Mouse (Mus musculus) embryonic facial prominence, embryonic 13.5 days (tissue): ENCODE data around the gene Arl11. TPM values are rescaled to one million over a fixed set of nuclear protein-coding genes. Genes with fewer than 3 reads are reported as not detected.
A peak's percentile ranks its signal among the peaks of the same experiment; 100 is the strongest.

ENCODE experiments used
- ATAC-seq: fragments of 200-750 bp; cut with Nextera tagmentation; 2 replicates; pipeline ENCODE4 v1.8.0; 2017; ENCODE audit warnings: low read depth; ENCODE audit not compliant: insufficient number of reproducible peaks, insufficient read depth, low FRiP score, low TSS enrichment
- H3K27ac ChIP-seq: fragments of 300-500 bp; sonication (generic); 2 replicates; pipeline ENCODE4 v1.5.1; 2015; ENCODE audit warnings: moderate library complexity, mild to moderate bottlenecking, inconsistent platforms
- H3K27me3 ChIP-seq: fragments of 300-500 bp; sonication (generic); 2 replicates; pipeline ENCODE4 v1.6.1; 2015; ENCODE audit warnings: mild to moderate bottlenecking, inconsistent platforms
- H3K36me3 ChIP-seq: fragments of 300-500 bp; sonication (generic); 2 replicates; pipeline ENCODE4 v1.6.1; 2015; ENCODE audit warnings: mild to moderate bottlenecking, inconsistent platforms
- H3K4me1 ChIP-seq: fragments of 300-500 bp; sonication (generic); 2 replicates; pipeline ENCODE4 v1.6.1; 2015; ENCODE audit warnings: inconsistent platforms
- H3K4me2 ChIP-seq: fragments of 300-500 bp; sonication (generic); 2 replicates; pipeline ENCODE4 v1.6.1; 2015; ENCODE audit warnings: moderate library complexity, mild to moderate bottlenecking, inconsistent platforms
- H3K4me3 ChIP-seq: fragments of 300-500 bp; sonication (generic); 2 replicates; pipeline ENCODE4 v1.5.1; 2015; ENCODE audit warnings: mild to moderate bottlenecking, inconsistent platforms
- H3K9ac ChIP-seq: fragments of 300-500 bp; sonication (generic); 2 replicates; pipeline ENCODE4 v1.6.1; 2015; ENCODE audit warnings: mild to moderate bottlenecking, inconsistent platforms
- H3K9me3 ChIP-seq: fragments of 300-500 bp; sonication (generic); 2 replicates; pipeline ENCODE4 v1.6.1; 2016; ENCODE audit warnings: inconsistent platforms
- WGBS: fragments of 180-500 bp; shearing (Covaris S2); methylation state at CpG from one replicate; pipeline ENCODE4 v1.1.7; 2015; ENCODE audit warnings: mixed read lengths; 5-methylcytosine and 5-hydroxymethylcytosine counted together
- polyA plus RNA-seq: library from polyadenylated mRNA; unstranded; fragments of >200 nt; fragmentation: Nextera tagmentation; extraction: Ambion mirVana; gene quantifications from 2 replicates; pipeline ENCODE4 v1.2.1, GENCODE M21; 2015

Arl11 gene
- polyA plus RNA-seq: 0.65 and 0.69 TPM in 2 replicates

DNA sequence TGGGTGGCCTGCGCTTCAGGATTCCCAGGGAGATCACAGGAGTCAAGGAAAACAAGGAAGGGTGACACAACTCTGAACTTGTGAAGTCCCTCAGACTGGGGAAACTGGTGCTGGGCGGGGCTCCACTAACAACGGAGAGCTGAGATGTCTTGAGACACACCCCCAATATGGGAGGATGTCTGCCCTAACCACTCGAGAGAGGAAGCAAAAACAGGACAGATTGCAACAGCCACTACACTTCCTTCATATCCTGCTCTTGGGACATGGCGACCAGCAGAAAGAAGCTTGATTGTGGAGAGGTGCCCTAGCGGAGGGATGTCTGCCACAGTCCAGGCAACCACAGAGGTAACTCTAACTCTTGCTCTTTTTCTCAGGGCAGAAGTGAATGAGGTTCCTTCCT lies at the start of gene Arl11:
TSS of gene Arl11 (plus strand) at position 161 of the 400 bp plus-strand sequence.
- no peak within 1 kb of the TSS for H3K4me3 ChIP-seq
- H3K27ac ChIP-seq: peak within 1 kb of the TSS; percentile 62
- 66% methylated on average over 6 of the region's 6 CpGs for WGBS
- H3K4me2 ChIP-seq: no peak within 1 kb of the TSS
- no peak within 1 kb of the TSS; the same call in 1 of the 2 replicates for H3K9ac ChIP-seq
- no peaks in the 10 kb centered on the region for H3K36me3 ChIP-seq
- H3K9me3 ChIP-seq: no peaks in the 10 kb centered on the region
- no peak for ATAC-seq
- peaks cover 22% of the 10 kb centered on the region for H3K4me1 ChIP-seq
- H3K27me3 ChIP-seq: no peaks in the 10 kb centered on the region

DNA sequence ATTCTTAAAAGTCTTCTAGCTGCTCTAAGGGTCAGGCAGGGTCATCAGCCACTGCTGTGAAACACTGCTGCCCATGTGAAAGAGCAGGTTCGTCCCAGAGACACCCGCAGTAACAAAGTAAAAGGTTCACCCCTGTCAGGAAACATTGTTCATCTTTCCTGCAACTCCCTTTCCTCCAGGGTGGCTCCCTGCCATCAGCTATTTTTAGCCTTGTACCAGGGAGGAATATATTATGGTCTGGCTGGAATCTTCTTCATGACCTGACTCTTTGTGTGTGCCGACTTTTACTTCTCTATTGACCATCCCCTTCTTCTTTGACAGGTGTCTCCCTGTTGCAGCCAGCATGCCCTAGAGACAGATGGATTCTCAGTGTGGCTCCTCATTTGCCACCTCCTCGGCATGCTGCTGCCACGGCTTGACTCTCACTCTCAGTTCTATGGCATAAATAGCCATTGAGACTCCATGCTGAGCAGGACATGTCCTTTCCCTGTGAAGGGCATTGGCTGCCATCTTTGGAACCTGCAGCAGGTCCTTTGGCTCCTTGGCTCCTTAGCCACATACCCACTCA lies 41.6 kb upstream of the Arl11 start:
- Histone ChIP-seq H3K4me2 (no peak overlapping the region), H3K4me1 (no peaks in the 10 kb centered on the region), H3K9ac (no peak overlapping the region), H3K36me3 (no peaks in the 10 kb centered on the region), H3K27me3 (peaks cover 14% of the 10 kb centered on the region), H3K4me3 (no peak overlapping the region), H3K27ac (no peak overlapping the region), H3K9me3 (no peaks in the 10 kb centered on the region)
- no peak for ATAC-seq
- 63% methylated on average over 5 of the region's 5 CpGs for WGBS

DNA sequence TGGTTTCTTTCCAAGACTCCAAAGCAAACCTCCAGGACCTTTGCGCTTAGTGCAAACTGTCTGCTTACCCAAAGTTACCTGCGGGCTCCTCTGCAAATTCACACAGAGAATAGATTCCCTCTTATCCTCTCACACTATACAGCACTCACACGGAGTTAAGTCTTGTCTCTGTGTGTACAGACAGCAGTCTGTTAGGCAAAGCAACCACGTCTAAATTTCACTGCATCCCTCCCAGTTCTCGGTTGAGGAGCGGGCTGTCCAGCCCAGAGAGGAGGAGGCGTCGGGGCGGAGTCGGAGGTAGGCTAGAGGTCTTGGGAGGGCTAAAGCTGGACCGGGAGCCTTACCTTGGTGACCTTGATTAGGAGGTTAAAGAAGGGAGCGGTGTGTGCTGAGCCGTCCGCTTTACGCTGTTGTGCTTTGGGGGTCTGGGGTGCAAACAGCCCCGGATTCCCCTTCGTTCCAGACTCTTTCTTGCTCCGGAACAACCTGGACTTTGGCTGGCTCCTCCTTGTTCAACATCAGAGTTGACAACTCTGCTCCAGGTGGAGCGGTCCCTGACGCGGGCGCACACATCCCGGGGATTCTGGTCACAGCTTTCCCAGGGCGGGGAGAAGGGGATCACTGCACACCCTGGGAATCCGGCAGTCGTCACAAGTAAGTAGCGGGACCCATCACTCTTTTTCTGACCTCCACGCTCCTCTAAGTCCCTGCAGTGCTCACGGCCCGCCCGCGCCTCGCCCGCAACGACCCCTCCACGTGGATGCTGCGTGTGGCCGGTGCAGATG lies 34.9 kb upstream of the Arl11 start:
- no peaks in the 10 kb centered on the region for H3K9me3 ChIP-seq
- H3K27ac ChIP-seq: no peak overlapping the region
- WGBS: 7% methylated on average over 38 of the region's 38 CpGs
- H3K27me3 ChIP-seq: peaks cover 50% of the 10 kb centered on the region
- H3K36me3 ChIP-seq: no peaks in the 10 kb centered on the region
- peak overlapping the region; percentile 58 for H3K4me2 ChIP-seq
- H3K4me3 ChIP-seq: peak overlapping the region; percentile 33
- peaks cover 10% of the 10 kb centered on the region for H3K4me1 ChIP-seq
- ATAC-seq: no peak
- H3K9ac ChIP-seq: peak overlapping the region; percentile 38

DNA sequence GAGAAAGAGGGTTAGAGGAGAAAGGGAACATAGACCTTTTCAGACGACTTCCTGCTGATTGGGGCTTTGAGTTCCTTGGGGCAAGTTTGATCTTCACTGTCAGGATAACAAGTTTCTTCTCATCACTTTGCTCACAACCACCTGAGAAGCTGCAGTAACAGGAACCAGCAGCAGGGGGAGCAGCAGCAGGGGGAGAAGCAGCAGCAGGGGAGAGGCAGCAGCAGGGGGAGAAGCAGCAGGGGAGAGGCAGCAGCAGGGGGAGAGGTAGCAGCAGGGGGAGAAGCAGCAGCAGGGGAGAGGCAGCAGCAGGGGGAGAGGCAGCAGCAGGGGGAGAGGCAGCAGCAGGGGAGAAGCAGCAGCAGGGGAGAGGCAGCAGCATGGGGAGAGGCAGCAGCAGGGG lies 32.3 kb upstream of the Arl11 start:
- H3K27ac ChIP-seq: no peak overlapping the region
- no peak for ATAC-seq
- no peak overlapping the region for H3K9ac ChIP-seq
- H3K4me1 ChIP-seq: peaks cover 10% of the 10 kb centered on the region
- no peak overlapping the region for H3K4me2 ChIP-seq
- H3K4me3 ChIP-seq: no peak overlapping the region
- WGBS: 29% methylated on average over 1 of the region's 1 CpGs
- no peaks in the 10 kb centered on the region for H3K36me3 ChIP-seq
- no peaks in the 10 kb centered on the region for H3K9me3 ChIP-seq
- peaks cover 44% of the 10 kb centered on the region for H3K27me3 ChIP-seq

DNA sequence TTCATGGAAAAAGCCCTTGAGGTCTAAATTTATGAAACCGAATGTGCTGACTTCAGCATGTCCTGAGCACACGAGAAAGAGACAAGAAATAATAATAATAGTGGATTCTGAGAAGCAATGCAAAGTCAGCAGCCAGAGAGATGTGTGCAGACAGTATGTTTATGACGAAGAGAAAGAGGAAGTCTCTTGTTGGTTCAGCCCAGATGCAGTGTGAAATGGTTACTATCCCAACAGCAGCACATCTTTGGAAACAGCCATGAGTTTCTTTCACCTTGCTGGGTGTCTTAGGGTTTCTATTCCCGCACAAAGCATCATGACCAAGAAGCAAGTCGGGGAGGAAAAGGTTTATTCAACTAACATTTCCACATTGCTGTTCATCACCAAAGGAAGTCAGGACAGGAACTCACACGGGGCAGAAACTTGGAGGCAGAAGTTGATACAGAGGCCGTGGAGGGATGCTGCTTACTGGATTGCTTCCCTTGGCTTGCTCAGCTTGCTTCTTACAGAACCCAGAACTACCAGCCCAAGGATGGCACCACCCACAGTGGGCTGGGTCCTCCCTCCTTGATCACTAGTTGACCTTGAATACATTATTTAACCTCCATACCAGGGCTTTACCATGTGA lies 30.8 kb upstream of the Arl11 start:
- WGBS: 80% methylated on average over 7 of the region's 7 CpGs
- Histone ChIP-seq H3K36me3 (no peaks in the 10 kb centered on the region), H3K9me3 (no peaks in the 10 kb centered on the region), H3K27ac (no peak overlapping the region), H3K4me3 (no peak overlapping the region), H3K27me3 (peaks cover 31% of the 10 kb centered on the region), H3K4me2 (no peak overlapping the region), H3K9ac (no peak overlapping the region), H3K4me1 (peaks cover 10% of the 10 kb centered on the region)
- ATAC-seq: no peak

DNA sequence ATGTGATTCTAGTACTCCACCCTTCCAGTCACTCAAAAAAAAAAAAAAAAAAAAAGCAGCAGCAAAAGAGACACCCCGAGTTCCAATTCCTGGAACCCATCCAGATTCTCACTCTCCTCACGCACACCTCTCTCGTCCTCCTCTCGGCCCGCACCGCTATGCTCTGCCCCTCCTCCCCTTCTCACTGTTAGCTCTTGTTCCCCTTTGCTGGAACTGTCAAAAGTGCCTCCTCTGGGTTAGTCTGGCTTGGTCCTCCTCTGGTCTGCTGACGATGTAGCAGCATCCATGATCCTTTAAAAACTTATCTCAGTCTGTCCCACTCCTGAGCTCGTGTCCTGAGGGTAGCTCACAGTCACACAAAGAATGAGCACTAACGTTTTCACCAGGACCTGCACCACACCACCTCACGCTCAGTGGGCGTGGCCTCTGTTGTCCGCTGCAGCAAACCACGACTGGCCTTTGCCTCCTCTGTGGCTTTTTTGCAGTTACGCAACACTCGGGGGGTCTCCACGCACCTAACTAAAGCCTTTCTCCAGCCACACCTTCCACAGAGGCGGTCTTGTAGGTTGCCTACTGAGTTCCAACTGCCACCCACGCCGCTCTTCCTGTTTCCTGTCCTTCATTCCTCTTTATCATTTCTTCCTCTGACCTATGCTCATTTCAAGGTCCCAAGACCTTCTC lies 20.8 kb upstream of the Arl11 start:
- ATAC-seq: no peak
- Histone ChIP-seq H3K27ac (no peak overlapping the region), H3K4me1 (no peaks in the 10 kb centered on the region), H3K4me3 (no peak overlapping the region), H3K9ac (no peak overlapping the region), H3K36me3 (no peaks in the 10 kb centered on the region), H3K9me3 (no peaks in the 10 kb centered on the region), H3K27me3 (no peaks in the 10 kb centered on the region), H3K4me2 (no peak overlapping the region)
- 73% methylated on average over 19 of the region's 19 CpGs for WGBS

DNA sequence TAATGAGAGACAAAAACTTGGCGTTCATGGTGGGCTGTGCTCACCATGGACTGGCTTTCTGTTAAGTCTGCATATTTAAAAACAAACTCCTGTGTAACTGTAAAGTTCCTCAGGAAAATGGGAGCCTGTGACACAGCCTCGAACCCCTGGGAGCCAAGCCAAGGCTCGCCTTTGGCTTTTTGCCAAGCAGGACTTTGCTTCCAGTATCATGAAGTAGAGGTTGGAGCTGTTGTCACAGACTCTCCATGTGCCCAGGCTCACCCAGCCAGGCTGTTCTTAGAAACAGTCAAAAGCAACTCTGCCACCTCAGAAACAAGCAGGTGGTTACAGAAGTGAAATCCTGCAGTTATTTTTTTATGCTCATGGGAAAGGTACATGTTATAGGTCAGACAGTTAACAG lies 18.9 kb upstream of the Arl11 start:
- Histone ChIP-seq H3K4me1 (no peaks in the 10 kb centered on the region), H3K36me3 (no peaks in the 10 kb centered on the region), H3K9ac (no peak overlapping the region), H3K27ac (no peak overlapping the region), H3K4me2 (no peak overlapping the region), H3K9me3 (no peaks in the 10 kb centered on the region), H3K27me3 (no peaks in the 10 kb centered on the region), H3K4me3 (no peak overlapping the region)
- WGBS: 58% methylated on average over 3 of the region's 3 CpGs
- no peak for ATAC-seq

DNA sequence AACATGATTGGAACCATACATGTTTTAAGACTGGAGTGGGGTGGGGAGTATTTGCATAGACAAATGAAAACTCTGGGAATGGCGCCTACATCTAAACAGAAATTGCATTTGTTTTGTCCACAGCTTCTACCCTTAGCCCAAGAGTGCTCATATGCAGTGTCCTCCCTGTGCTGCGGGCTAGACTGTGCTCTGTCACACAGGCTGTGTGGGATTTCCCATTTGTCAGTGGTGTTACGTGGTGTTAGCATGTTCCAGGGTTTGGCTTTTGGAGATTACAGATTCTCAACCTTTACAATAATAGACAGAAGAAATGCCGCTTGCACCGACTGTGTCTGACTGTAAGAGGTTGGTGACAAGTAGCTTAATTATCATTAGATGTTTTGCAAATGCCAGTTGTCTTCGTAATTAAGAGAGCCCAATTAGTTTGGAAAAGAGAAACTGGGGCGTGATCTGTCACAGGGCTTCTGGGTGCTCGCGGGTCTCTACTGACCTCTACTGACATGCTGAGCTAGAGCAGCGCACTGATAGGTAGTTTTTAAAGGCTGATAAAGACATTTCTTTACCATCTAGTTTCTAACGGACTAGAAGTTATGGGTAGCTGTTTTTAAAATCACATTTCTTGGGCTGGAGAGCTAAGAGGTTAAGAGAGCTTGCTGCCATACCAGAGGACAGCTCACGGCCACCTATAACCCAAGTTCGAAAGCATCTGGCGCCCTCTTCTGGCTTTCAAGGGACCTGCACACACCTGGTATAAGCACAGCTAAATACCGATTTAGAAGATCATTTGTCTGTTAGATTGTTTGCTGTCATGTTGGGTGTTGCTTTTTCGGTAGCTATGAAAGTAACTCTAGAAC lies 15.4 kb upstream of the Arl11 start:
- peak overlapping the region; percentile 27 for H3K4me2 ChIP-seq
- H3K9me3 ChIP-seq: no peaks in the 10 kb centered on the region
- no peaks in the 10 kb centered on the region for H3K36me3 ChIP-seq
- H3K4me1 ChIP-seq: 0 out of 2 replicates have a peak, but pooled peaks cover 5% of the 10 kb centered on the region
- no peaks in the 10 kb centered on the region for H3K27me3 ChIP-seq
- no peak overlapping the region for H3K4me3 ChIP-seq
- WGBS: 45% methylated on average over 16 of the region's 16 CpGs
- H3K27ac ChIP-seq: no peak overlapping the region
- no peak overlapping the region for H3K9ac ChIP-seq
- ATAC-seq: no peak

DNA sequence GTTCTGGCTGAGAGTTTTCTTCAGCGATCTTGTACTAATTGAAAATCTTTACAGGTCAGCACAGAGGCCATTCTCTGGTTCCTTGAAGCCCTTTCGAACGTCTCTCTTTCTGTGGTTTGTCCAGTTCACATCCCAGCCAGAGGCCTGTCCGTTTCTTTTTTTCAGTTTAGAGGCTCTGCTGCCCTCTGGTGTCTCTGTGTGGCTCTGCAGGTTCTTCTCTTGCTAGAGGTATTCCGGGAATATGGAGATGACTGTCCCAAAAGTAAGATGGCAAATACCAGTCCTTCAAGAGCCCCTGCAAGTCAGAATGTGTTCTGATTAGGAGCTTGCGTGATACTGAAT lies 14.8 kb upstream of the Arl11 start:
- Histone ChIP-seq H3K9me3 (no peaks in the 10 kb centered on the region), H3K36me3 (no peaks in the 10 kb centered on the region), H3K9ac (no peak overlapping the region), H3K4me2 (peak overlapping the region; percentile 27), H3K4me3 (no peak overlapping the region), H3K4me1 (0 out of 2 replicates have a peak, but pooled peaks cover 5% of the 10 kb centered on the region), H3K27ac (no peak overlapping the region), H3K27me3 (no peaks in the 10 kb centered on the region)
- no peak for ATAC-seq
- 15% methylated on average over 6 of the region's 6 CpGs for WGBS

DNA sequence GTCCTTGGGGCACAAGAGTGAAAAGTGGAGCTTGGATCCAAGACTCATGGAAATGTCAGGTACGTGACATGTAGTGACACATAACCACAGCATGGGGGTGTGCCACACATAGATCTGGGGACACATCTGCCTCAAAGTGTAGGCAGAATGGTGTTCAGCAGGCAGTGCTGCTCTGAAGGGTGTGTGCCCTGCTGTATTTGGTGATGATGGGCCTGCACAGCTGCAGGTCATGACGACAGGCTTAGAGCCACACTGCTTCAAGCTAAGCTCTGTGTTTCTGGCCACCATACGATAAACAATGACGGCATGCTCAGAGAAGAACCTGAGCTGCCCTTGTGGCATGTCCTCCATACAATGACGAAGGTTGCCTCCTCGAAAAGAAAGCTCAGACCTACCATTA lies 9.7 kb upstream of the Arl11 start:
- Histone ChIP-seq H3K4me1 (0 out of 2 replicates have a peak, but pooled peaks cover 14% of the 10 kb centered on the region), H3K27me3 (no peaks in the 10 kb centered on the region), H3K9ac (no peak overlapping the region), H3K4me2 (no peak overlapping the region), H3K36me3 (no peaks in the 10 kb centered on the region), H3K4me3 (no peak overlapping the region), H3K9me3 (no peaks in the 10 kb centered on the region), H3K27ac (no peak overlapping the region)
- no peak for ATAC-seq
- WGBS: 79% methylated on average over 6 of the region's 6 CpGs

DNA sequence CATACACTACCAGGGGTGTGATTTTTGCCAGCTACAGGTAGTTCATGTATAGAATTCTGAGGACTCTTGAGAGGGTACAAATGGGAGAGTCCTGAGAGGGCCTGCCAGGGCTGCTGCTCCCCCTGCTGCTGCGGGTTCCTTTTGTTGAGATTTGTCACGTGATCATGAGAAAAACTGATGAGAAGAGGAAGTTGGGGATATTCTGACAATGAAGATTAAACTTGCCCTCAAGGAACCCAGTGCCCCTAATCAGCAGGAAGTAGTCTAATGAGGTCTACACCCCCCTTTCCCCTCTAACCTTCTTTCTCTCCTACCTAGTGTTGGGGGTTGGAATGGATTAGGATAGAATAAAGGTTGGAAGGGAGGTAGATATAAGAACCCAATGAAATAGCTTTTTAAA lies 8.2 kb upstream of the Arl11 start:
- H3K4me1 ChIP-seq: 0 out of 2 replicates have a peak, but pooled peaks cover 16% of the 10 kb centered on the region
- no peaks in the 10 kb centered on the region for H3K36me3 ChIP-seq
- no peak overlapping the region for H3K27ac ChIP-seq
- H3K9ac ChIP-seq: no peak overlapping the region
- WGBS: 49% methylated on average over 2 of the region's 2 CpGs
- no peak for ATAC-seq
- no peaks in the 10 kb centered on the region for H3K27me3 ChIP-seq
- H3K4me2 ChIP-seq: no peak overlapping the region
- H3K9me3 ChIP-seq: no peaks in the 10 kb centered on the region
- H3K4me3 ChIP-seq: no peak overlapping the region
